Mouse (Mus musculus) embryonic fibroblast, embryonic 13.5 days (primary cell): ENCODE data around the gene Spock2.

Source experiments
- CTCF ChIP-seq: IDR thresholded peaks from 2 replicates; pipeline ENCODE4 v1.5.1; 2011; ENCODE audit warnings: mild to moderate bottlenecking, control low read depth, low read length, moderate library complexity, borderline replicate concordance; ENCODE audit not compliant: insufficient read depth
- POLR2A ChIP-seq: IDR thresholded peaks from 2 replicates; pipeline ENCODE4 v1.6.1; 2011; ENCODE audit warnings: low read depth, mild to moderate bottlenecking, control low read depth, low read length, moderate library complexity

DNA sequence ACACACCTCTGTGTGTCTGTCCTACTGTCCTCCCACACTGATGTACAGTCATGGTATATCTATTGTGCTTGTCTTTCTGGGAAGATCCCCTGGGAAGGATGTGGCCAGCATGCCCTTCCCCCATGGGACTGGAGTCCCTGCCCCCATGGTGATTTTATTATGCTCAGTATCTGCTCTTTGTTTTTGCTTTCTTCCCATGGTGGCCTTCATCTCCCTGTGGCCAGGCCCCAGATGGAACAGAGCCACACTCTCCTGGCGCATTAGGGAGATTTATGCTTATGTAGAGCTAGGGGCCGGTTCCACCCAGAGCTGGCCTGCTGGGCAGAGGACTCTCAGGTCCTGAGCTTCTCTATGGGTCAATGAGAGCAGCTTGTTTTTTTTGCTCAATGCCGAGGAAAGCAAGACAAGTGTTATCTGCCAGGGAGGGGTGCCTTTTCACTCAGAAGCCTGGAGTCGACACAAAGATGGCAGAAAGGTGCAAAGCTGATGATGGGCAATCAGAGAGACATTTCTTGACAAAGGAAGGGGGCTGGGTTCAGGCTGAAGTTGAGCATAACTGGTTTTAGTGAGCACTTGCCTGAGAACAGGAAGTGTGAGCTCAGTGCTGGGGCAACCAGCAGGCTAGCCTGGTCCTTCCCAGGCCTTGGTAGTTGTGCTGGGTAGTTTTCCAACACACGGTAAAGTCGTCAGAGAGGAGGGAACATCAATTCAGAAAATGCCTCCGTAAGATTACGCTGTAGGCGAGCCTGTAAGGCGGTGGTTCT, 64.5 kb downstream of the Spock2 start:
- TF ChIP-seq CTCF, result no peak
- no peak for TF ChIP-seq POLR2A
